Mouse (Mus musculus): ENCODE measurements around the gene Arhgap10. TPM values are rescaled to one million over a fixed set of nuclear protein-coding genes. Genes with fewer than 3 reads are reported as not detected.

The Arhgap10 gene
- total and polyA plus RNA-seq, 2 experiments from 2014 or later: 3.3 to 4.5 TPM

DNA sequence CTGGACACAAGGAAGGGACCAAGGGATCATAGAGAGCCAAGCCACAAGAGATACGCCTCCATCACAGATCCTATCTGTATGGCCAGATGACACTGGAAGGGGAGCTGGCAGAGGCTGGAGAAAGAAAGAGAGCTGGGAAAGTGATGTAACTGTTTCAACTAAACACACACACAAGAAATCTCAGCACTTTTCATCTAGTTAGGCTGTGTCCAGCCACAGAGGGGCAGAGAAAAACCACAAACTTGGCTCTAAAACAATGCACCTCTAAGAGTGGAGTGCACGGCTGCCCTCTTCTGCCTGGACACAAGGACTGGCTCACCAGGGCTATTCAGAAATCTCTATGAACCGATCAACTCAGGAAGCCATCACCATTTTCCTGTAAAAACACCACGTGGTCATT is 175.6 kb downstream of the Arhgap10 start:
- H3K4me1 ChIP-seq (ENCODE audit: insufficient read depth): no peaks in the 10 kb centered on the region
- H3K27ac ChIP-seq (ENCODE audit: low read depth, low read length): no peak overlapping the region
- no peak overlapping the region for H3K9ac ChIP-seq
- H3K9me3 ChIP-seq (ENCODE audit: low read length): no peaks in the 10 kb centered on the region
- ATAC-seq (no peak), DNase-seq (no peak)
- H3K36me3 ChIP-seq (ENCODE audit: insufficient read depth): no peaks in the 10 kb centered on the region
- no peaks in the 10 kb centered on the region for H3K27me3 ChIP-seq (ENCODE audit: insufficient read depth, low read length)
- TF ChIP-seq CTCF (IDR thresholded peaks at IDR 0.05; ENCODE audit: low read depth): no peak
- no peak overlapping the region for H3K4me3 ChIP-seq (ENCODE audit: low read depth, low read length)
- H3K4me2 ChIP-seq (ENCODE audit: low read depth): no peak overlapping the region
- WGBS: 70% methylated on average over 4 of the region's 4 CpGs

GRCm38 (mm10) chr8:77341329-77341728 is 176.4 kb downstream of the Arhgap10 start:
- Histone ChIP-seq H3K4me1 (ENCODE audit: insufficient read depth) (no peaks in the 10 kb centered on the region), H3K36me3 (ENCODE audit: insufficient read depth) (no peaks in the 10 kb centered on the region), H3K9ac (no peak overlapping the region), H3K27ac (ENCODE audit: low read depth, low read length) (no peak overlapping the region), H3K4me2 (ENCODE audit: low read depth) (no peak overlapping the region), H3K27me3 (ENCODE audit: insufficient read depth, low read length) (no peaks in the 10 kb centered on the region), H3K4me3 (ENCODE audit: low read depth, low read length) (no peak overlapping the region), H3K9me3 (ENCODE audit: low read length) (no peaks in the 10 kb centered on the region)
- ATAC-seq (no peak), DNase-seq (no peak)
- 58% methylated on average over 9 of the region's 9 CpGs for WGBS
- TF ChIP-seq CTCF (IDR thresholded peaks at IDR 0.05; ENCODE audit: low read depth): no peak

GRCm38 (mm10) chr8:77340046-77340747 is 177.6 kb downstream of the Arhgap10 start:
- DNase-seq: no peak

DNA sequence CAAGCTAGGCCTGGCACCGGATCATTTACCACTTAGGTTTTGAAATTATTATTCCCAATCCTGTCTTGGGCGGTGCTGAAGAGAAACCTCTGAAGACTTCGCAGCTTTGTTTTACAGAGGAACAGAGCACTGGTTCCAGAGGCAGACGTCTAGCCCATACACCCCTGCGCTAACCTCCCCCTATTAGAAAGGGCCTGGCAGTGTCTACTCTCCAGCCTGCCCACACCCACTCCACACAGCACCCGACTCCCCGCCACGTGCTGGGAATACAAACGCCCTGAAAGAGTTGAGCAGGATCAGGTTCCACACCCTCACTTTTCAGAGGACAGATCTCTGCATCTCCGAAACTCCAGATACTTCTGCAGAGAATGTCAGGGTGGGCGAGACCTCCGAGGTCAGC is 180.5 kb downstream of the Arhgap10 start:
- DNase-seq (no peak), ATAC-seq (no peak)
- H3K27me3 ChIP-seq (ENCODE audit: insufficient read depth, low read length): no peaks in the 10 kb centered on the region
- no peak overlapping the region for H3K9ac ChIP-seq
- H3K9me3 ChIP-seq (ENCODE audit: low read length): no peaks in the 10 kb centered on the region
- no peak overlapping the region for H3K4me3 ChIP-seq (ENCODE audit: low read depth, low read length)
- no peak overlapping the region for H3K27ac ChIP-seq (ENCODE audit: low read depth, low read length)
- no peaks in the 10 kb centered on the region for H3K4me1 ChIP-seq (ENCODE audit: insufficient read depth)
- H3K36me3 ChIP-seq (ENCODE audit: insufficient read depth): no peaks in the 10 kb centered on the region
- WGBS: 75% methylated on average over 12 of the region's 12 CpGs
- no peak overlapping the region for H3K4me2 ChIP-seq (ENCODE audit: low read depth)
- no peak for TF ChIP-seq CTCF (IDR thresholded peaks at IDR 0.05; ENCODE audit: low read depth)

More at GRCm38 (mm10) chr8:77340046-77340747, 177.6 kb downstream of the Arhgap10 start:
- Histone ChIP-seq H3K27ac (ENCODE audit: low read depth, low read length) (no peak overlapping the region), H3K4me3 (ENCODE audit: low read depth, low read length) (no peak overlapping the region), H3K36me3 (ENCODE audit: insufficient read depth) (no peaks in the 10 kb centered on the region), H3K27me3 (ENCODE audit: insufficient read depth, low read length) (no peaks in the 10 kb centered on the region), H3K9me3 (ENCODE audit: low read length) (no peaks in the 10 kb centered on the region), H3K4me1 (ENCODE audit: insufficient read depth) (no peaks in the 10 kb centered on the region), H3K4me2 (ENCODE audit: low read depth) (no peak overlapping the region), H3K9ac (no peak overlapping the region)
- WGBS: 47% methylated on average over 6 of the region's 6 CpGs
- ATAC-seq: no peak
- no peak for TF ChIP-seq CTCF (IDR thresholded peaks at IDR 0.05; ENCODE audit: low read depth)

DNA sequence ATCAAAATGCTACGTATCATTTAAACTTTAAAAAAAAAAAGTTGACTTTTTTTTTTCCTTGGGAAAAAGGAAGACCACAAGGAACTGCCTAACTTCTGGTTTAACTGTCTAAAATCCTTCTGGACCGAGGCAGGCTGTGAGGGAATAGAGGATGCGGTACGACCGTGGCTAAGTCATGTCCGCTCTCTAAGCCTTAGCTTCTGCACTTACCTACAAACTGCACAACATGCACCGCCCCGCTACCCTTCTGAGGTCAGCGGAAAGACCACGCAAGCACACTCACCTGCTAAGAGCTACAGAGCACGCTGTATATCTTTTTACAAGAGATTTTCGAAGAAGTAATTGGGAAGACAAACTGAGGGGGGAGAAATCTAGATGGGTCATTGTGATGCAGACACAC is 186.6 kb downstream of the Arhgap10 start:
- no peaks in the 10 kb centered on the region for H3K36me3 ChIP-seq (ENCODE audit: insufficient read depth)
- no peak overlapping the region for H3K9ac ChIP-seq
- no peaks in the 10 kb centered on the region for H3K27me3 ChIP-seq (ENCODE audit: insufficient read depth, low read length)
- no peaks in the 10 kb centered on the region for H3K9me3 ChIP-seq (ENCODE audit: low read length)
- H3K4me3 ChIP-seq (ENCODE audit: low read depth, low read length): no peak overlapping the region
- no peak for TF ChIP-seq CTCF (IDR thresholded peaks at IDR 0.05; ENCODE audit: low read depth)
- DNase-seq: no peak
- no peak for ATAC-seq
- no peak overlapping the region for H3K27ac ChIP-seq (ENCODE audit: low read depth, low read length)
- H3K4me1 ChIP-seq (ENCODE audit: insufficient read depth): no peaks in the 10 kb centered on the region
- no peak overlapping the region for H3K4me2 ChIP-seq (ENCODE audit: low read depth)
- WGBS: 92% methylated on average over 12 of the region's 12 CpGs

- ATAC-seq (no peak), DNase-seq (no peak)
- 55% methylated on average over 9 of the region's 9 CpGs for WGBS
- Histone ChIP-seq H3K4me2 (ENCODE audit: low read depth) (no peak overlapping the region), H3K9ac (no peak overlapping the region), H3K4me3 (ENCODE audit: low read depth, low read length) (no peak overlapping the region), H3K4me1 (ENCODE audit: insufficient read depth) (no peaks in the 10 kb centered on the region), H3K9me3 (ENCODE audit: low read length) (no peaks in the 10 kb centered on the region), H3K36me3 (ENCODE audit: insufficient read depth) (no peaks in the 10 kb centered on the region), H3K27ac (ENCODE audit: low read depth, low read length) (no peak overlapping the region), H3K27me3 (ENCODE audit: insufficient read depth, low read length) (no peaks in the 10 kb centered on the region)
- TF ChIP-seq CTCF (IDR thresholded peaks at IDR 0.05; ENCODE audit: low read depth): no peak
Observed at GRCm38 (mm10) chr8:77330304-77330703, 187.4 kb downstream of the Arhgap10 start.

- ATAC-seq: no peak
- H3K9ac ChIP-seq: no peak overlapping the region
- TF ChIP-seq CTCF (IDR thresholded peaks at IDR 0.05; ENCODE audit: low read depth): no peak
- no peaks in the 10 kb centered on the region for H3K9me3 ChIP-seq (ENCODE audit: low read length)
- H3K4me3 ChIP-seq (ENCODE audit: low read depth, low read length): no peak overlapping the region
- 87% methylated on average over 4 of the region's 4 CpGs for WGBS
- no peak overlapping the region for H3K27ac ChIP-seq (ENCODE audit: low read depth, low read length)
- no peaks in the 10 kb centered on the region for H3K4me1 ChIP-seq (ENCODE audit: insufficient read depth)
- no peak for DNase-seq
- no peaks in the 10 kb centered on the region for H3K27me3 ChIP-seq (ENCODE audit: insufficient read depth, low read length)
- no peaks in the 10 kb centered on the region for H3K36me3 ChIP-seq (ENCODE audit: insufficient read depth)
- H3K4me2 ChIP-seq (ENCODE audit: low read depth): no peak overlapping the region
Observed at GRCm38 (mm10) chr8:77329783-77330182, 188.0 kb downstream of the Arhgap10 start.

Data from forebrain, postnatal 0 days (tissue).